Mouse (Mus musculus) testis, adult 2 months (tissue): ENCODE measurements around the gene Spic.

ENCODE experiments used
- CTCF ChIP-seq: fragments of 200-500 bp; IDR thresholded peaks from 2 replicates; pipeline ENCODE4 v1.5.1; 2012; ENCODE audit warnings: low read depth, mild to moderate bottlenecking, inconsistent platforms, low read length, moderate library complexity; ENCODE audit not compliant: control insufficient read depth, insufficient read depth, insufficient replicate concordance
- POLR2A ChIP-seq: fragments of 200-500 bp; IDR thresholded peaks from 2 replicates; pipeline ENCODE4 v1.6.1; 2012; ENCODE audit warnings: low read depth, mild to moderate bottlenecking, inconsistent platforms, low read length, moderate library complexity; ENCODE audit not compliant: control insufficient read depth

GRCm38 (mm10) chr10:88732309-88732622, 47.5 kb upstream of the Spic start:
- no peak for TF ChIP-seq CTCF
- no peak for TF ChIP-seq POLR2A
